Mouse (Mus musculus) forebrain, postnatal 0 days (tissue): ENCODE measurements around the gene Tctn1. TPM values are rescaled to one million over a fixed set of nuclear protein-coding genes. Genes with fewer than 3 reads are reported as not detected.
A peak's percentile ranks its signal among the peaks of the same experiment; 100 is the strongest.

Experiments used
- ATAC-seq: fragments of 200-750 bp; cut with Nextera tagmentation; 2 replicates; pipeline ENCODE4 v1.8.0; 2017; ENCODE audit warnings: mild to moderate bottlenecking, moderate library complexity
- DNase-seq: peaks from one replicate; pipeline ENCODE4 v3.0.0-alpha.2; 2015
- H3K27ac ChIP-seq: fragments of 300-500 bp; sonication (generic); 2 replicates; pipeline ENCODE4 v1.5.1; 2014; ENCODE audit warnings: low read depth, mild to moderate bottlenecking, antibody characterized with exemption, low read length, moderate library complexity, mixed read lengths
- H3K27me3 ChIP-seq: fragments of 300-500 bp; sonication (generic); 2 replicates; pipeline ENCODE4 v1.6.1; 2014; ENCODE audit warnings: mild to moderate bottlenecking, low read length, mixed read lengths; ENCODE audit not compliant: insufficient read depth
- H3K36me3 ChIP-seq: fragments of 300-500 bp; sonication (generic); 2 replicates; pipeline ENCODE4 v1.6.1; 2014; ENCODE audit warnings: mild to moderate bottlenecking, moderate library complexity; ENCODE audit not compliant: insufficient read depth
- H3K4me1 ChIP-seq: fragments of 300-500 bp; sonication (generic); 2 replicates; pipeline ENCODE4 v1.6.1; 2014; ENCODE audit warnings: antibody characterized with exemption; ENCODE audit not compliant: insufficient read depth
- H3K4me2 ChIP-seq: fragments of 300-500 bp; sonication (generic); 2 replicates; pipeline ENCODE4 v1.6.1; 2014; ENCODE audit warnings: low read depth, mild to moderate bottlenecking, moderate library complexity
- H3K4me3 ChIP-seq: fragments of 300-500 bp; sonication (generic); 2 replicates; pipeline ENCODE4 v1.5.1; 2014; ENCODE audit warnings: low read depth, low read length, mixed read lengths
- H3K9ac ChIP-seq: fragments of 300-500 bp; sonication (generic); 2 replicates; pipeline ENCODE4 v1.6.1; 2014; ENCODE audit warnings: mild to moderate bottlenecking
- H3K9me3 ChIP-seq: fragments of 300-500 bp; sonication (generic); 2 replicates; pipeline ENCODE4 v1.6.1; 2016; ENCODE audit warnings: low read length
- CTCF ChIP-seq: sonication (generic); IDR thresholded peaks from 2 replicates; pipeline ENCODE4 v1.5.1; 2016; ENCODE audit warnings: antibody characterized with exemption, control low read depth, low read depth
- WGBS: fragments of 180-500 bp; shearing (Covaris S2); extraction: QIAGEN DNeasy Blood & Tissue Kit; methylation state at CpG from one replicate; pipeline ENCODE4 v1.1.7; 2014; 5-methylcytosine and 5-hydroxymethylcytosine counted together
- polyA plus RNA-seq: library from polyadenylated mRNA; unstranded; fragments of >200 nt; fragmentation: Nextera tagmentation; extraction: Ambion mirVana; gene quantifications from 2 replicates; pipeline ENCODE4 v1.2.1, GENCODE M21; 2015
- total RNA-seq: library from RNA; depleted of rRNA; stranded (reverse); fragments of >200 nt; gene quantifications from 2 replicates; pipeline ENCODE4 v1.2.3, GENCODE M21; 2014

Gene Tctn1
- total and polyA plus RNA-seq, 2 experiments from 2014 or later: 4.3 to 31.2 TPM

GRCm38 (mm10) chr5:122285029-122285766 lies 20.9 kb upstream of the Tctn1 start:
- peak; percentile 42 for TF ChIP-seq CTCF
- ATAC-seq: peak; percentile 19; the same call in 1 of the 2 replicates
- Histone ChIP-seq H3K36me3 (0 out of 2 replicates have a peak, but pooled peaks cover 7% of the 10 kb centered on the region), H3K9me3 (no peaks in the 10 kb centered on the region), H3K4me1 (peaks cover 6% of the 10 kb centered on the region; the same call in 1 of the 2 replicates), H3K4me2 (peak overlapping the region; percentile 97), H3K27me3 (no peaks in the 10 kb centered on the region), H3K9ac (peak overlapping the region; percentile 81), H3K27ac (peak overlapping the region; percentile 92), H3K4me3 (peak overlapping the region; percentile 93)
- DNase-seq: peak; percentile 55
- 1% methylated on average over 34 of the region's 34 CpGs for WGBS

- Histone ChIP-seq H3K27me3 (no peaks in the 10 kb centered on the region), H3K9me3 (no peaks in the 10 kb centered on the region)
Measured at GRCm38 (mm10) chr5:122284183-122285028, 20.1 kb upstream of the Tctn1 start, which contains the start of gene Pptc7. Gene Pptc7 (plus strand): TSS chr5:122284365.

GRCm38 (mm10) chr5:122283828-122284182 lies 19.5 kb upstream of the Tctn1 start:
- peak overlapping the region; percentile 97 for H3K4me2 ChIP-seq
- H3K9me3 ChIP-seq: no peaks in the 10 kb centered on the region
- no peak for TF ChIP-seq CTCF
- ATAC-seq (no peak), DNase-seq (no peak)
- WGBS: 23% methylated on average over 2 of the region's 2 CpGs
- H3K4me1 ChIP-seq: peaks cover 6% of the 10 kb centered on the region; the same call in 1 of the 2 replicates
- peak overlapping the region; percentile 93 for H3K4me3 ChIP-seq
- no peak overlapping the region for H3K9ac ChIP-seq
- no peaks in the 10 kb centered on the region for H3K27me3 ChIP-seq
- 0 out of 2 replicates have a peak, but pooled peaks cover 7% of the 10 kb centered on the region for H3K36me3 ChIP-seq
- no peak overlapping the region for H3K27ac ChIP-seq

More at GRCm38 (mm10) chr5:122284183-122285028, 20.1 kb upstream of the Tctn1 start, which contains the start of gene Pptc7:
- peak; percentile 93 for DNase-seq
- WGBS: 4% methylated on average over 105 of the region's 114 CpGs
- H3K36me3 ChIP-seq: 0 out of 2 replicates have a peak, but pooled peaks cover 7% of the 10 kb centered on the region
- peak within 1 kb of the TSS; percentile 92 for H3K27ac ChIP-seq
- H3K4me2 ChIP-seq: peak within 1 kb of the TSS; percentile 97
- peak within 1 kb of the TSS; percentile 93 for H3K4me3 ChIP-seq
- no peak for TF ChIP-seq CTCF
- H3K9ac ChIP-seq: peak within 1 kb of the TSS; percentile 81
- peak; percentile 95 for ATAC-seq
- peaks cover 6% of the 10 kb centered on the region; the same call in 1 of the 2 replicates for H3K4me1 ChIP-seq

- no peak for TF ChIP-seq CTCF
- ATAC-seq (no peak), DNase-seq (no peak)
- no peak overlapping the region for H3K4me3 ChIP-seq
- H3K9ac ChIP-seq: no peak overlapping the region
- H3K27me3 ChIP-seq: no peaks in the 10 kb centered on the region
- WGBS: 37% methylated on average over 19 of the region's 19 CpGs
- H3K4me2 ChIP-seq: no peak overlapping the region
- no peak overlapping the region for H3K27ac ChIP-seq
- H3K9me3 ChIP-seq: no peaks in the 10 kb centered on the region
- H3K36me3 ChIP-seq: no peaks in the 10 kb centered on the region
- peaks cover 1% of the 10 kb centered on the region; the same call in 1 of the 2 replicates for H3K4me1 ChIP-seq
Measured at GRCm38 (mm10) chr5:122280827-122281462, 16.7 kb upstream of the Tctn1 start.

GRCm38 (mm10) chr5:122280422-122280826 lies 16.2 kb upstream of the Tctn1 start:
- DNase-seq (no peak), ATAC-seq (no peak)
- no peak overlapping the region for H3K27ac ChIP-seq
- no peaks in the 10 kb centered on the region for H3K9me3 ChIP-seq
- no peak overlapping the region for H3K4me3 ChIP-seq
- no peak overlapping the region for H3K9ac ChIP-seq
- no peaks in the 10 kb centered on the region for H3K4me1 ChIP-seq
- 45% methylated on average over 6 of the region's 6 CpGs for WGBS
- no peaks in the 10 kb centered on the region for H3K27me3 ChIP-seq
- H3K4me2 ChIP-seq: no peak overlapping the region
- H3K36me3 ChIP-seq: no peaks in the 10 kb centered on the region
- no peak for TF ChIP-seq CTCF

GRCm38 (mm10) chr5:122279799-122280421 lies 15.7 kb upstream of the Tctn1 start:
- Histone ChIP-seq H3K9me3 (no peaks in the 10 kb centered on the region), H3K27ac (no peak overlapping the region), H3K4me1 (no peaks in the 10 kb centered on the region), H3K36me3 (no peaks in the 10 kb centered on the region), H3K4me2 (no peak overlapping the region), H3K9ac (no peak overlapping the region), H3K27me3 (no peaks in the 10 kb centered on the region), H3K4me3 (no peak overlapping the region)
- ATAC-seq (no peak), DNase-seq (no peak)
- WGBS: 82% methylated on average over 12 of the region's 12 CpGs
- no peak for TF ChIP-seq CTCF
